Mouse (Mus musculus): Measurements from ENCODE around the gene Olfr97. TPM values are rescaled to one million over a fixed set of nuclear protein-coding genes. Genes with fewer than 3 reads are reported as not detected.

Gene Olfr97
- polyA plus RNA-seq, 2 experiments from 2014 or later: not detected

DNA sequence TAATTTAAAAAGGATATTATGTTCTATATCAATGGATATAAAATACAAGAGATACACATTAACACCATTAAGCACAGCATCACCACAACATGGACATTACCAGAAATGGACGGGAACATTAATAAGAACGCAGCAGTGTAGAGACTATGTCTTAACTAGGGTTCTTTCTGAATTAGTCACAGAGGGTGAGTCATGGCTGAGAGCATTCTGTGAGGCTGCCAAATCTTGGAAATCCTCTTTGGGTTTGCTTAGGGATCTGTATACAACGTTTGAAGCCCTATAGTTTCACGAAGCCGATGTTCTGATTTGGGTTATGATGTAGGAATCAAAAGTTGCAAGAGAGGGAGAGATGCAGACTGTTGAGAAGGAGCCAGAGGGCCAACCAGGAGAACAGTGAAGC is 42.3 kb downstream of the Olfr97 start:
- no peak for ATAC-seq

DNA sequence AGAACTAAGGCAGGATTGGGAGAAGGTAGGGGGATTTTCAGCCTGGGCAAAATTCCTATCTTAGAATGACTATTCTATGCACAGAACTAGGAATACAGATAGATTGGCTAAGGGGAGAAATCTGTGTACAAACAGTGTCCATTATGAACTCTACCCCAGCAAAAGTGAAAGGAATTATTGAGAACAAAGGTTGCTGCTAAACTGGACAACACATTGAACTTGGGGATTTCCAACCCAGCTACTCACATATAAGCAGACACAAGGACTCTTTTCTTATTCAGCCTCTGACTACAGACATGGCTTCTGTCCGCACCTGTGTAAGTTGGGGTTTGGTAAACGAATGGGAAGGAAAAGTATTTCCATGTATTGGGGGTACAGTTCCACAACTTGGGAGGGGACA is 43.5 kb downstream of the Olfr97 start, which contains the start of gene Ubd:
Gene Ubd, plus strand, starts transcription at position 237 of the 400 bp plus-strand sequence.
- ATAC-seq: no peak

DNA sequence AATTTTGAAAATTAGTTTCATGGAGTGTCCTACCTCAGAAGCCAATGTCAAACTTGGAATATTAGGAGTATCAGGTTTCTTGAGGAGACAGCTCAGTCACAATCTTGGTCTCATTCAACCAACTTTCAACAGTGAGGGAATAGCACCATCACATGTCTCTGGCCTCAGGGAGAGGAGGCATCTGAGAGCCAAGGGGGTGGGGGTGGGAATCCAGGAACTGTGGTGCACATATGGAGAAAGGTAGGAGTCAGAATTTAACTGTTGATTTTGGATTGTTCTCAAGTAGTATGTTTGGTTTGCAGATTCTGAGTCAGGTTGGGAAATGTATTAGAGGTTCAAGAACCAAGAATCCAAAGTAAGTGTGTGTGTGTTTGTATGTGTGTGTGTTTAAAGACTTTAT is 44.1 kb downstream of the Olfr97 start:
- ATAC-seq: no peak

DNA sequence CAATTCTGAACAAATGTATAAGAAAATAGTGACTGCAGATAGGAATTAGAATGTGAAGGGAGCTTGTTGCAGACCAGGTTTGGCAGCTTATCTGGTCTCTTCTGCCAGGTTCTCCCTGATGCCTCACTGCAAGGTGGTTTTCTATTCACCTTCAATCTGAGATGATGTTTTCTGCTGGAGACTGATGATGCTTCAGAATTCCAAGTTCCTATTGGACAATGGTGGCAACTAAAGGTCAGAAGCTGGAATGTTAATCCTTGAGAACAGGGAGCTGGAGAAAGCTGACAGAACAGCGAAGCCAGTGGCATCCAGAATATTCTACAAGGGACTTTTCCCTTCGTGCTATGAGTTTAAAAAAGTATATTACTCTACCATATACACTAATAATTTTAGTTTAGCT is 46.4 kb downstream of the Olfr97 start:
- no peak for ATAC-seq

DNA sequence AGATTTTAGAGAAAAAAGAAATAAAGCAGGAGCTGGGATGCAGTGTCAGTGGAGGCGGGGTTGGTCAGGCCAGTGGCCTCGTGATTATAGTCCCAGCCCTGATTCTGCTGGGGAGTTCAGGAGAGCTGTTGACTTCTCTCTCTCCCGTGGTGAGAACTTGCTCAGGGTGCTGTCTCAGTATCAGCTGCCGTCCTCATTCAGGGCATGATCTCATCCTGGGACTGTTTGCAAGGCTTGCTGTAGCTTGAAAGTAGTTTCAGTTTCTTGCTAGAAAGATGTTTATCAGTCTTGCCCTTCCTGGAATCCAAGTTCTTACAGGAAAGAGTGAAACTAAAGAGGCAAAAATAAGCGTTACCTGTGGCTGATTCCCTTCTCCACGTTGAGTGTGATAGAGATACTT is 51.7 kb downstream of the Olfr97 start:
- ATAC-seq: no peak

Other genes starting within 250 kb of the Olfr97 start
- gene H2-M5, start 247.8 kb downstream of the Olfr97 start, polyA plus RNA-seq (2017; shearing (Covaris generic)): not detected
- gene Zfp57, start 236.2 kb downstream of the Olfr97 start, polyA plus RNA-seq (2017; shearing (Covaris generic)): not detected
- gene Mog, start 213.9 kb downstream of the Olfr97 start, polyA plus RNA-seq (2017; shearing (Covaris generic)): not detected
- 1 to 10 TPM; 5.0 to 6.2 TPM for gene Gabbr1, start 191.4 kb downstream of the Olfr97 start, polyA plus RNA-seq (2017; shearing (Covaris generic))
- under 1 TPM in 1 of 2 experiments, not detected in 1; 0.19 TPM for gene Olfr90, start 148.8 kb downstream of the Olfr97 start, polyA plus RNA-seq (2017; shearing (Covaris generic))
- gene Olfr91, start 139.1 kb downstream of the Olfr97 start, polyA plus RNA-seq (2017; shearing (Covaris generic)): not detected
- gene Olfr92, start 117.2 kb downstream of the Olfr97 start, polyA plus RNA-seq (2017; shearing (Covaris generic)): not detected
- not detected for gene Olfr93, start 75.8 kb downstream of the Olfr97 start, polyA plus RNA-seq (2017; shearing (Covaris generic))
- under 1 TPM in 1 of 2 experiments, not detected in 1; 0.75 TPM for gene Ubd, start 43.4 kb downstream of the Olfr97 start, polyA plus RNA-seq (2017; shearing (Covaris generic))
- gene Olfr94, start 36.3 kb downstream of the Olfr97 start, polyA plus RNA-seq (2017; shearing (Covaris generic)): not detected
- gene Olfr95, start 24.2 kb downstream of the Olfr97 start, polyA plus RNA-seq (2017; shearing (Covaris generic)): not detected
- gene Olfr96, start 17.2 kb downstream of the Olfr97 start, polyA plus RNA-seq (2017; shearing (Covaris generic)): not detected
- 1 to 10 TPM in 1 of 2 experiments, under 1 TPM in 1; 0.54 to 1.0 TPM for gene Olfr98, start 26.4 kb upstream of the Olfr97 start, polyA plus RNA-seq (2017; shearing (Covaris generic))
- gene H2-M3, start 32.9 kb upstream of the Olfr97 start, polyA plus RNA-seq (2017; shearing (Covaris generic)): 100 to 1,000 TPM in 1 of 2 experiments, 10 to 100 TPM in 1; 94.0 to 120 TPM
- gene Olfr99, start 46.1 kb upstream of the Olfr97 start, polyA plus RNA-seq (2017; shearing (Covaris generic)): 1 to 10 TPM; 5.1 to 5.7 TPM
- under 1 TPM in 1 of 2 experiments, not detected in 1; 0.15 TPM for gene Olfr101, start 67.0 kb upstream of the Olfr97 start, polyA plus RNA-seq (2017; shearing (Covaris generic))
- under 1 TPM in 1 of 2 experiments, not detected in 1; 0.33 TPM for gene Olfr102, start 79.7 kb upstream of the Olfr97 start, polyA plus RNA-seq (2017; shearing (Covaris generic))
- not detected for gene Olfr103, start 102.4 kb upstream of the Olfr97 start, polyA plus RNA-seq (2017; shearing (Covaris generic))
- gene Olfr104-ps, start 122.3 kb upstream of the Olfr97 start, polyA plus RNA-seq (2017; shearing (Covaris generic)): not detected
- not detected for gene Olfr105-ps, start 141.7 kb upstream of the Olfr97 start, polyA plus RNA-seq (2017; shearing (Covaris generic))
- not detected for gene Olfr106-ps, start 153.1 kb upstream of the Olfr97 start, polyA plus RNA-seq (2017; shearing (Covaris generic))
- under 1 TPM in 1 of 2 experiments, not detected in 1; 0.12 TPM for gene Olfr107, start 161.9 kb upstream of the Olfr97 start, polyA plus RNA-seq (2017; shearing (Covaris generic))
- not detected for gene Olfr108, start 208.2 kb upstream of the Olfr97 start, polyA plus RNA-seq (2017; shearing (Covaris generic))
- not detected for gene Olfr109, start 221.6 kb upstream of the Olfr97 start, polyA plus RNA-seq (2017; shearing (Covaris generic))
- not detected for gene H2-M2, start 246.2 kb upstream of the Olfr97 start, polyA plus RNA-seq (2017; shearing (Covaris generic))